Mouse (Mus musculus): ENCODE measurements around the gene Nudt21.

- TF ChIP-seq CTCF (IDR thresholded peaks at IDR 0.05; ENCODE audit: low read depth) (no peak), EP300 (IDR thresholded peaks at IDR 0.05; ENCODE audit: low read depth) (no peak)
These were observed 52.1 kb downstream of the Nudt21 start for GRCm38 (mm10) chr8:93984731-93985130.

All from heart, postnatal 0 days (tissue).